Mouse (Mus musculus) intestine, embryonic 14.5 days (tissue): ENCODE measurements around the gene Actn4. TPM values are rescaled to one million over a fixed set of nuclear protein-coding genes. Genes with fewer than 3 reads are reported as not detected.

ENCODE experiments used
- ATAC-seq: fragments of 200-750 bp; cut with Nextera tagmentation; replicated peaks from 2 replicates; pipeline ENCODE4 v1.8.0; 2017; ENCODE audit warnings: low read depth, moderate number of reproducible peaks, moderate TSS enrichment, moderate library complexity; ENCODE audit not compliant: low FRiP score, low TSS enrichment
- DNase-seq: peaks from one replicate; pipeline ENCODE4 v3.0.0-alpha.2; 2018; ENCODE audit warnings: low spot score
- H3K27ac ChIP-seq: fragments of 300-500 bp; sonication (generic); 2 replicates; pipeline ENCODE4 v1.5.1; 2014; ENCODE audit warnings: low read depth, mild to moderate bottlenecking, control low read depth
- H3K27me3 ChIP-seq: fragments of 300-500 bp; sonication (generic); replicated peaks from 2 replicates; pipeline ENCODE4 v1.6.1; 2014; ENCODE audit warnings: low read length, control low read depth; ENCODE audit not compliant: control insufficient read depth, insufficient read depth
- H3K36me3 ChIP-seq: fragments of 300-500 bp; sonication (generic); 2 replicates; pipeline ENCODE4 v1.6.1; 2014; ENCODE audit warnings: low read length, control low read depth; ENCODE audit not compliant: control insufficient read depth, insufficient read depth
- H3K4me1 ChIP-seq: fragments of 300-500 bp; sonication (generic); replicated peaks from 2 replicates; pipeline ENCODE4 v1.6.1; 2014; ENCODE audit warnings: low read length, control low read depth, mixed read lengths; ENCODE audit not compliant: control insufficient read depth, insufficient read depth
- H3K4me2 ChIP-seq: fragments of 300-500 bp; sonication (generic); 2 replicates; pipeline ENCODE4 v1.6.1; 2014; ENCODE audit warnings: low read length
- H3K4me3 ChIP-seq: fragments of 300-500 bp; sonication (generic); 2 replicates; pipeline ENCODE4 v1.5.1; 2014; ENCODE audit warnings: low read depth, low read length, control low read depth, mixed read lengths
- H3K9ac ChIP-seq: fragments of 300-500 bp; sonication (generic); 2 replicates; pipeline ENCODE4 v1.6.1; 2014; ENCODE audit warnings: mild to moderate bottlenecking, low read length
- H3K9me3 ChIP-seq: fragments of 300-500 bp; sonication (generic); 2 replicates; pipeline ENCODE4 v1.6.1; 2016; ENCODE audit warnings: low read length, control low read depth; ENCODE audit not compliant: control insufficient read depth
- WGBS: fragments of 180-500 bp; shearing (Covaris S2); extraction: QIAGEN DNeasy Blood & Tissue Kit; methylation state at CpG from one replicate; pipeline ENCODE4 v1.1.7; 2014; 5-methylcytosine and 5-hydroxymethylcytosine counted together
- polyA plus RNA-seq: library from polyadenylated mRNA; unstranded; fragments of >200 nt; fragmentation: Nextera tagmentation; extraction: Ambion mirVana; gene quantifications from 2 replicates; pipeline ENCODE4 v1.2.1, GENCODE M21; 2014

Gene Actn4
- polyA plus RNA-seq, 1 experiment from 2014 or later: 300 TPM

DNA sequence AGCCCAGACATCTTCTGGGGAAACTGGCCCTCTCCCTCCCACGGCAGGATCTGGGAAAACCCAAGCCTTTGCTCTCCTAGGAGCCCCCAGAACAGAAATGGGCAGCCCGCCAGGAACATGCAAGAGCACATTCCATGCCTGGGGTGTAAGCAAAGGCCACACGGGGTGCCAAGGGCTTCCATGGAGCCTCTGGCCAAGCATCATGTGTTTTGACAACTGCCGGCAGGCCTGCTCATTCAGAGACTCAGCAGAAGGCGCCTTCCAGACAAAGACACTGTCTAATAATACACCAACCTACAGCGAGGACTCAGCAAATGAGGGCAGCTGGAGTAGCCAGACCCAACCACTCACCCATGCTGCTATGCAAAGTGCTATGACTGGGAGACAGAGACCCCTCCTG lies 42.3 kb downstream of the Actn4 start:
- Histone ChIP-seq H3K4me2 (0 out of 2 replicates have a peak overlapping the region, but pooled peaks have one; percentile 9), H3K27me3 (no peaks in the 10 kb centered on the region), H3K4me1 (peaks cover 63% of the 10 kb centered on the region), H3K36me3 (peaks cover 49% of the 10 kb centered on the region), H3K27ac (peak overlapping the region; percentile 81), H3K9ac (no peak overlapping the region), H3K4me3 (no peak overlapping the region), H3K9me3 (no peaks in the 10 kb centered on the region)
- WGBS: 19% methylated on average over 6 of the region's 6 CpGs
- ATAC-seq: peak; percentile 56; the same call in 1 of the 2 replicates
- DNase-seq: peak; percentile 72

DNA sequence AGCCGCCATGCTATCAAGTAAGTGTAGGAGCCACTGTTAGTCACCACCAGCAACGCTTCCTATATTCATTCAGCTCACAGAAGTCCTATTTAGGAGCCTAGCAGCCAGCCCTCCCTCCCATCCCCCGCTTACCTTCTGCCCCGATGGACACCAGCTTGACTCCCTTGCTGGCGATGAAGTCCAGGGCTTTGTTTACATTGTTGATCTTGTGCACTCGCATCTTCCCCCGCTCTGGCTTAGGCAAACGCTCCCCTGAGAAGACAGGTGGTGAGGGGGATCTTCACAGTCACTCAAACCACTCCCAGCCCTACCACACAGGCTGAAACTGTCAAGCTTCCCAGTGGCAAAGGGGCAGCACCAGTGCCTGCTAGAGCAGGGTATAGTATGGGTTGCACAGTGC lies 43.6 kb downstream of the Actn4 start:
- Histone ChIP-seq H3K4me2 (no peak overlapping the region), H3K4me3 (no peak overlapping the region), H3K4me1 (peaks cover 50% of the 10 kb centered on the region), H3K27ac (peak overlapping the region; percentile 81; the same call in 1 of the 2 replicates), H3K9me3 (no peaks in the 10 kb centered on the region), H3K27me3 (no peaks in the 10 kb centered on the region), H3K36me3 (peaks cover 61% of the 10 kb centered on the region), H3K9ac (no peak overlapping the region)
- 36% methylated on average over 8 of the region's 8 CpGs for WGBS
- no peak for DNase-seq
- ATAC-seq: no peak

DNA sequence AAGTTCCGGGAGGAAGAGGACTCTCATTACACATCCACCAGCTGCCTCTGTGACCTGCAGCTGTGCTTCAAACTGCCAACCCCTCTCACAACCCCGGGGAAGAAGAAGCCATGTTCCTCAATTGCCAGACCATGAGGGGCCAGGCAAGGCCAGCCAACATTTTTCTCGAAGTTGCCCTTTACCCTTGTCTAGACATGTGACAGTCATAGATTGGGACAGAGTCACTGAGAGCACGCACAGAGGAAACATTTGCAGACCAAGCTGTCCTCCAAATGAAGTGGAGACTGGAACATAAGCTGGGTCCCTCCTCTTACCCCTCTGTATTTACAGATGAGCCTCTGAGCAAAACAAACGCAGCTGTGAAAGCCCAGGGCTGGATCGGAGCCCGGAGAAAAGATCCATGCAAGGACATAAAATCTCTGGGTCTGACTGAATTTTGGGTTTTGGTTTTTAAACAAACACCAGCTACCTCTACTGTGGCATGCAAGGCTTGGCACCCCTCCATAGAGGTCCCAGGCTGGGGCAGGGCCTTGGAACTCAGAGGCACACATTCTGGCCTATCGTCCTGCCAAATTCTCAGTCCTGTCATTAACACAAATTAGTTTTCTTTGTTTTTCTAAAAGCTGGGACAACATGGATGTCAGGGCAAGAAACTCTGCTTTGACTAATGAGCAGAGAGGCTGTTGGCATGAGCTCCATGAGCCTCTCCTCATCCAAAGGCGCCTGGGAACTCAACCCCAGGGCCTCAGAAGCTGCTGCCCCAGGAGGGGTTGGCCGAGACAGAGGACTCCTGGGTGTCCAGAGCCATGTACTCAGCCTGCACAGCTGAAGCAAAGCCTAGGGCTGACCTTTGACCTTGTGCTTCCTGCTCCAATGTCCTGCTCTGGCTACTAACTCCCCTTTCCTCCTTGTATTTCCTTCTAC lies 44.4 kb downstream of the Actn4 start:
- H3K36me3 ChIP-seq: peaks cover 69% of the 10 kb centered on the region
- 48% methylated on average over 10 of the region's 10 CpGs for WGBS
- no peaks in the 10 kb centered on the region for H3K27me3 ChIP-seq
- no peak for ATAC-seq
- H3K27ac ChIP-seq: peak overlapping the region; percentile 81
- no peak overlapping the region for H3K9ac ChIP-seq
- DNase-seq: no peak
- no peaks in the 10 kb centered on the region for H3K9me3 ChIP-seq
- H3K4me2 ChIP-seq: no peak overlapping the region
- peaks cover 42% of the 10 kb centered on the region for H3K4me1 ChIP-seq
- H3K4me3 ChIP-seq: no peak overlapping the region

DNA sequence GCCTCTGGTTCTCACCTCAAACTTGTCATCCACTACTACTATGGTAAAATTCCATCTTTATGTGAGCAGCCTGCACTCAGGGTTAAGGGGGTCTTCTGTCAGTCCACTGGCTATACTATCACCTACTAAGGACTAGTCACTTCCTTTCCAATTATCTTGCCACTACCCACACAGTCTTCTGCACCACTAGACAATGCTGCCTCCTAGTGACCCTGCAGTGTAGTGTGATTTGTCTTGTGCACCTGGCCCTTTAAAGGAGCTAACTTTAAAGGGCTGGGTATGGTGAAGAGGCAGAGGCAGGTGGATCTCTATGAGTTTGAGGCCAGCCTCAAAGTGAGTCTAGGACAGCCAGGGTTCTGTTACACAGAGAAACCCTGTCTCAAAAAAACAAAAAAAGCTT lies 45.6 kb downstream of the Actn4 start:
- H3K36me3 ChIP-seq: peaks cover 82% of the 10 kb centered on the region
- no peak for DNase-seq
- no peaks in the 10 kb centered on the region for H3K9me3 ChIP-seq
- peaks cover 36% of the 10 kb centered on the region for H3K4me1 ChIP-seq
- no peak for ATAC-seq
- H3K4me3 ChIP-seq: no peak overlapping the region
- no peaks in the 10 kb centered on the region for H3K27me3 ChIP-seq
- H3K4me2 ChIP-seq: no peak overlapping the region
- H3K9ac ChIP-seq: no peak overlapping the region
- no peak overlapping the region for H3K27ac ChIP-seq

DNA sequence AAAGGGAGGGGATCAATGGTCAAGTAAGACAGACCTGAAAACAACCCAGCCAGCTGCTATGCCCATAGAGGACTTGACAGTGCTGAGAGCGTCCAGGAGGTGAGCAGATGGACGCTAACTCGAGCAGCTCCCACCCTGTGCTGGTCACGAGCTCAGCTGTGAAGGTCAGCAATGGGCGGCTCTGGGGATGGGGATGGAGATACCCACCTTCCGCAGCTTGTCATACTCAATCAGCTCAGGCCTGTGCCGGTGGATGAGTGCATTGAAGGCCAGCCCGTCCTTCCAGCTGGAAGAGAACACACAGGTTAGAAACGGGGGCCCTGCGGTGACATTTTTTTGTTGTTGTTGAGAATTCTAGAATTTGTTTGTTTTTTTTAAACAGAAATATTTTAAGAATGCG lies 49.0 kb downstream of the Actn4 start:
- Histone ChIP-seq H3K27ac (no peak overlapping the region), H3K4me1 (peaks cover 10% of the 10 kb centered on the region), H3K4me3 (no peak overlapping the region), H3K36me3 (peaks cover 96% of the 10 kb centered on the region), H3K9me3 (no peaks in the 10 kb centered on the region), H3K9ac (no peak overlapping the region), H3K4me2 (no peak overlapping the region), H3K27me3 (no peaks in the 10 kb centered on the region)
- DNase-seq (no peak), ATAC-seq (no peak)
- WGBS: 75% methylated on average over 11 of the region's 11 CpGs

DNA sequence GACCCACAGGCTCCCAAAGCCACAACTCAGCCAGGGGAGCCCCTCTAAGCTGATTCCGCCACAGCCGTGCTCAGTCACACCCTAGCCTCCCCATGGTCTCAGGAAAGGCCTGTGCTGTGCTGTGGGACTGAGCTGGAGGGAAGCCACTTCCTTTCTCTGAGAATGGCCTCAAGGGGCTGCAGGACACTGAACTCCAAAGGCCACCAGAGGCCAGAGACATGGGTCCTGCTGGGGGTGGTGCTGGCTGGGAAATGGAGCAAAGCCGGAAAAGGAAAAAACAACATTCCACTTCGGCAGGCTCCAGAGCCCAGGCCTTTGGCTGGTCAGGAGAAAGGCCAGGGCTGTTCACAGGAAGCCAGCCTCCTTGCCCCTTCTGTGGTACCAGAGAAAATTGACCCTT lies 50.5 kb downstream of the Actn4 start:
- Histone ChIP-seq H3K27me3 (no peaks in the 10 kb centered on the region), H3K4me2 (no peak overlapping the region), H3K9me3 (no peaks in the 10 kb centered on the region), H3K9ac (no peak overlapping the region), H3K27ac (no peak overlapping the region), H3K4me3 (no peak overlapping the region), H3K36me3 (peaks cover 98% of the 10 kb centered on the region), H3K4me1 (no peaks in the 10 kb centered on the region)
- no peak for ATAC-seq
- no peak for DNase-seq
- WGBS: 72% methylated on average over 4 of the region's 4 CpGs

DNA sequence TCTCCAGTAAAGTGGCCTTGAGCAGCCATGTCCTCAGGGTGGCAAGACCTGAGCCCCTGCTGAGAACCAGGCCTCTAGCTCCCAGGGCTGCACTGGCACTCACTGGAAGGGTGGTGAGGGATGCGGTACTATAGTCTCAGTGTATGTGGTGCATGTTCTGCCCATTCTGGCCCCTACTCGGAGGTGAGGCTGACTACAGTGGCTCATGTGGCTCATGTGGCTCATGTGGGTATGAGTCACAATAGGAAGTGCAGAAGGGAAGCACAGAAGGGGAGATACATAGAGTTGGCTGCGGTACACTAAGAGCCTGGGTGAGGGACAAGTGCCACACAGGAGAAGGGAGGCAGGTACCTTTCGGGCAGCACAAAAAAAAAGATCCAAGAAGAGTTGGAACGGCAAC lies 54.9 kb downstream of the Actn4 start:
- Histone ChIP-seq H3K4me1 (no peaks in the 10 kb centered on the region), H3K9me3 (no peaks in the 10 kb centered on the region), H3K36me3 (peaks cover 98% of the 10 kb centered on the region), H3K4me2 (no peak overlapping the region), H3K9ac (no peak overlapping the region), H3K27ac (no peak overlapping the region), H3K4me3 (no peak overlapping the region), H3K27me3 (no peaks in the 10 kb centered on the region)
- no peak for ATAC-seq
- WGBS: 93% methylated on average over 5 of the region's 5 CpGs
- DNase-seq: no peak

DNA sequence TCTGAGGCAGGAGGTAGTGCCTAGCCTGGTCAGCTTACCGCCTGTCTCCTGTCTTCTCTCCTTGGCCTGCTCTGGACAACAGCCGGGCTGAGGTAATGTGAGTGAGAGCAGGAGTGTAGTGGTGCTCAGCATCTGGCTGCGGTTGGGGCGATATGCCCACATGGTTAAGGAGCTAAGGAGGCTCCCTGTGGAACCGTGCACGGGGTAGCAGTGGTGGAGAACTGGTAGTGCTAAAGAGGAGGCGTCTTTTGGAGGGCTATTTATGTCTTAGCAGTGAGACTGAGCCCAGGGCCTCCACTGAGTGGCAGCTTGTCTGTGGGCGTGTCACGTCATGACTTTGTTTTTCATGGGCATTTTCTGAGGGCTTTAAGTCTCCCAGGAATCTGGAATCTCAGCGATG lies 58.4 kb downstream of the Actn4 start:
- no peak for ATAC-seq
- 93% methylated on average over 10 of the region's 10 CpGs for WGBS
- H3K9me3 ChIP-seq: no peaks in the 10 kb centered on the region
- no peak overlapping the region for H3K4me3 ChIP-seq
- no peak overlapping the region for H3K4me2 ChIP-seq
- no peak overlapping the region for H3K9ac ChIP-seq
- H3K4me1 ChIP-seq: no peaks in the 10 kb centered on the region
- H3K27me3 ChIP-seq: no peaks in the 10 kb centered on the region
- no peak overlapping the region for H3K27ac ChIP-seq
- peaks cover 100% of the 10 kb centered on the region for H3K36me3 ChIP-seq
- no peak for DNase-seq

DNA sequence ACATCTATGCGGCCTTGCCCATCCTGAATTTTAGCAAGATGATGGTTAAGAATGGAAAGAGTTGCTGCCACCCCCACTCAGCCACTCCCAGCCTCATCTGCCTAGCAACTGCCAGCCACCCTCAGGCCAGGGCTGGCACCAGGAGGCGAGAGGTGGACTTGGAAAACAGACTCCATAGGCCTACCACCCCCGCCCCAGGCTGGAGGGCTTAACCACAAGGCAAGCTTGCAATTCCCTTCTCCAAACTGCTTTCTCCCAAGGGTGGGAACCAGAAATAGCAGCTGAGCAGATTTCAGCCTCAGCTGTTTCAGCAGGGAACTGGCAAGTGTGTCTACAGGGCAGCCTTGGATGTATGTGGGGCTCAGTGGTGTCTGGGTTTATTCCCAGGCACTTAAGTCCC lies 59.3 kb downstream of the Actn4 start:
- Histone ChIP-seq H3K27me3 (no peaks in the 10 kb centered on the region), H3K4me3 (no peak overlapping the region), H3K36me3 (peaks cover 100% of the 10 kb centered on the region), H3K4me1 (no peaks in the 10 kb centered on the region), H3K9ac (no peak overlapping the region), H3K27ac (no peak overlapping the region), H3K4me2 (no peak overlapping the region), H3K9me3 (no peaks in the 10 kb centered on the region)
- 94% methylated on average over 3 of the region's 3 CpGs for WGBS
- DNase-seq (no peak), ATAC-seq (no peak)
